Mouse (Mus musculus): ENCODE results near the gene Bysl.
A peak's percentile ranks its signal among the peaks of the same experiment; 100 is the strongest.

DNA sequence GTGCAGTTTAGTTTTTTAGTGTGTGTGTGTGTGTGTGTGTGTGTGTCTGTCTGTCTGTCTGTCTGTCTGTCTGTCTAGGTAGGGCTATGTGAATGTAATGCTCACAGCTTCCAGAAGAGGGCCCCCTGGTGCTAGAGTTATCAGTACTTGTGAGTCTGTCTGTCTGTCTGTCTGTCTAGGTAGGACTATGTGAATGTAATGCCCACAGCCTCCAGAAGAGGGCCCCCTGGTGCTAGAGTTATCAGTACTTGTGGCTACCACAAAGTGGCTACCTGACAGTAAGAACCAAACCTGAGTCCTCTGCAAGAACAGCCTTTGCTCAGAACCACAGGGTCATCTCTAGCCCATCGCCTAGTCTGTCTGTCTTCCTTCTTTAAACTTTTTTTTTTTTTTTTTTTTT lies 35.4 kb upstream of the Bysl start:
- TF ChIP-seq POLR2A (IDR thresholded peaks at IDR 0.05; ENCODE audit: borderline replicate concordance, control insufficient read depth, low read depth, low read length): no peak
- peak; percentile 38 for TF ChIP-seq CTCF (IDR thresholded peaks at IDR 0.05; ENCODE audit: control insufficient read depth, insufficient read depth, low read length)

Data from bone marrow, adult 2 months (tissue).